Mouse (Mus musculus) lung, postnatal 0 days (tissue): ENCODE measurements around the gene Anapc1.

ENCODE experiments used
- CTCF ChIP-seq: IDR thresholded peaks from 2 replicates; pipeline ENCODE4 v1.5.1; 2016; ENCODE audit warnings: antibody characterized with exemption, mild to moderate bottlenecking
- EP300 ChIP-seq: IDR thresholded peaks from 2 replicates; pipeline ENCODE4 v1.6.1; 2016; ENCODE audit warnings: antibody characterized with exemption, mild to moderate bottlenecking, control low read depth

GRCm38 (mm10) chr2:128715979-128716378 is 28.8 kb upstream of the Anapc1 start:
- TF ChIP-seq EP300 (no peak), CTCF (no peak)
